Mouse (Mus musculus) gastrocnemius, adult 8-10 months (tissue): ENCODE data around the gene Sf3b2. TPM values are rescaled to one million over a fixed set of nuclear protein-coding genes. Genes with fewer than 3 reads are reported as not detected.
"Not testable (repeated sequence)": the region's sequence is repeated elsewhere in the genome, so short reads cannot be mapped to it uniquely, and the experiment has no call there.

ENCODE experiments used
- DNase-seq, 2 experiments: peaks; one replicate each; pipeline ENCODE4 v3.0.0; 2022; ENCODE audit warnings: low spot score in 2 of 2
- total RNA-seq, 4 experiments: library from RNA; stranded (reverse); gene quantifications; 2 replicates each; pipeline ENCODE4 v1.2.4; 2022

Sf3b2 gene
- total RNA-seq, 4 experiments from 2014 or later = 59.7 to 74.1 (median 62.9) TPM

DNA sequence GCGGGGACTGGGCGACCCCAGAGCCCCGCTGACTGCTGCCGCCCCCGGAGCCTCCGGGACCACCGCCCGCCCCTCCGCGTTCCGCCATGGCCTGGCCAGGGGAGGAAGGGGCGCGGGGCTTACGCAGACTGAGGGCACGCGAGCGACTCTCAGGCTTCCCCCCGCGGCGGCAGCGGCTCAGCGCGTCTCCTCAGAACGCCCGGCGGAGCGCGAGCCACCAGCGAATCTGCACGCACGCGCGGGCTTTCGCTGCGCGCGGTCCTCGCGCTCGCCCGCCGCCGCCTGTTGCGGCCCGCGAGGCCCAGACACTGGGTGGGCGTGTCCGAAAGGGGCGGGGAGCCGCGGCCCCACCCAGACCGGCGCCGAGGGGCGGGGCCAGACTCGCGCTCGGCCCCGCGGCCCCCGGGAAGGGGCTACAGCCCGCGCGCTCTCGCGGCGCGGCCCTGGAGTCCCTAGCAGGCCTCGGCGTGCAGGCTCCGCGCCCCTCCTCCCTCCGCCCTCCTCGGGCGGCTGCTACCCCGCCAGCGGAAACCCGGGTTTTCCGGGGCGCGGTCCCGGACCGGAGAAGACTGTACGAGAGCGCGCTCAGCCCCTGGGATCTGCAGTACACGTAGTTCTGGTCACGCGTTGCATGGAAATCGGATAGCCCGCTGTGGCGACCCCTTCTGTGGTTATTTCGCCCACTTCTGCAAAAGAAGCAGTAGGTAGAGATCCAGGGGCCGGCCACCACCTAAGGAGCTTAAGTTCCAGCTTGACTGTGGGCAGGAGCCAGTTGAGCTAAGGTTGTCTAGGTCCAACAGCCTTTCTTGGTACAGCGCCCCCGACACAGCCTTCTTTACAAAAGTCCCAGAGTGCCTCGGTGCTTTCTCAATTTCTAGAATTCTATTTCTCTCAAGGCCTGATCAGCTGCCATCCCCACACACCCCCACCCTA lies 22.2 kb downstream of the Sf3b2 start, which contains the start of gene Pacs1:
Gene Pacs1, minus strand, starts transcription at position 319 of the 933 bp plus-strand sequence.
- DNase-seq = peak; percentile 75 to 81

DNA sequence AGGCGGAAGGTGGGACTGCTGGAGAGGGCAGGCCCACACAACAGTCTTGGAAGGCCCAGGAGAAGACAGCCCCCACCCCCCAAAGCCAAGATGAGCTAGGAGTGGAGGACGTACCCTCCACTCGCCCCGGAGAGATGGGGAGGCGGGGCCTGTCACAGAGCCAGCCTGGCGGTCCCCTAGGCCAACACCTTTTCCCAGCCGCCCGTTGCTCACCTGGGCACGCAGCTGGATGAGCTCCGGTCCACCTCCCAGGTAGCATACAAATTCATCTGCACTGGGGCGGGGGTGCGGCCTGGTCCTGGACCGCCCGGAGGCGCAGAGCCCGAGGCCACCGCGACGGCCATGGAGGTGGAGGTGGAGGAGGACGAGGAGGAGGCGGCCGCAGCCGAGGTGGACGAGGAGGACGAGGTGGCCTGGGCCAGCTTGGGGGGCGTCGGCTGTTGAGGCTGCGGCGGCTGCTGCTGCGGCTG lies 22.9 kb downstream of the Sf3b2 start:
- DNase-seq = no peak

DNA sequence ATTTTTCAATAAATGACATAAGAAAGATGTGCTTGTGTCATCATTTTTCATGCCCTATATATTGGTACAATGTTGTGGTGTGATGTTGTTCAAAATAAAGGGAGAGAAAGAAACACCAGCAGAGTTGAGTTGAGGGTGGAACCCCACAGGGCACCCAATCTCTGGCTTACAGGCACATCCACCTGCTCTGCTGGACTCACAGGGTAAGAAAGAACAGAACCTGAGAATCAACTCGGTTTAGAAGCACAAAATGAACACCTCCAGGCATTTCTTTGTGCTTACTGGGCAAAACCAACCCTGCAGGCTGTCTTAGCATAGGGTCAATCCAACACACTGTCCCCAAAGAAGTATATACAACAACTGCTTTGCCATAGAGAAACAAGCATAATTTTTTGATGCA lies 23.8 kb downstream of the Sf3b2 start:
- no peak for DNase-seq

DNA sequence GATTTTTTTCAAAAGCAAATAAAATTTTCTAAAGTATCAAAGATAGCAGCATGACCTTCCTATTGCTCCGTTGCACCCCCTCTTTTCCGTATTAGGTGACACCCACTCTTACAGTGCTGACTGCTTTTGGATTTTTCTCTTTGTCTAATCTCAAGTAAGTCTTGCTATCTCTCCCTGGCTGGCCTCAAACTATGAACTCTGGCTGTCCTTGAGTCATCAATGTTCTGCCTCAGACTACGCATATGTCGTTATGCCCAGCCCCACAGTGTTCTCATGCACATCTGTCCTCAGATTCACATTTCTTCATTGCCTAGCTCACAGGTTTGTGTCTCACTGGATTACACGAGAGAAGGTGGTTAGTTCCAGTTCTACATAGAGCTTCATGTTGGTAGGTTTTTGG lies 25.9 kb downstream of the Sf3b2 start:
- no peak for DNase-seq

DNA sequence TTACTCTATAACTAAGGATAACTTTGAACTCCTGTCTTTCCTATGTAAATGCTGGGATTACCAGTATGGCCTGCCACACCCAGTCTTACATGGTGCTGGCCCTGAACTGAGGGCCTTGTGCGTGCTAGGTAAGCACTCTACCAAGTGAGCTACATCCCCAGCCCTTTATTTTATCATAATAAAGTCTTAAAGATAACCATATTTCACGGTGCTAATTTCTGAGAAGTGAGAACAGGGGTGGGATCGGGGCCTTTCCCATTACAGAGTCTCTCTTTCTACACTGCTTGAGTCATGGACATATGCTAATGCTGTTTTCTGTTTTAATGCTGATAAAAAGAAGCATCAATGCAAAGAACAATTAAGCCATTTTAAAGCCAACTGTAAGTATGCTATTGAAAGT lies 26.4 kb downstream of the Sf3b2 start:
- DNase-seq = no peak

DNA sequence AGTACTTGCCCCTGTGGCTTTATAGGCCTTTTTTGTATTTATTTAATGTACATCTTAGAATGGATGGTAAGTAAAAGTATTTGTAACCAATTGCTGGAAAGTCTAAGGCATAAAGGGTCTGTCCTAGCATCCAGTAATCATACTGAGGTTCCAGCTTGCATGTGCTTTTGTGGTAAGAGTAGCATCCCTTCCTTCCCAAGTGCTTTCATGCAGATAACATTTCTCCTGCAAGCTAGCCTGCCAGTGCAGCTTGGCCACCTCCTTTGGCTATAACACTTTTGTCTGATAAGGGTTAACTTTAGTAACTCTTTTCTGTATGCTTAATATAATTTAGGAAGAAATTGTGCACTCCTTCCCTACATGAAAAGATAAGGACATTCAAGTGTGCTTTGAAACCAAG lies 27.2 kb downstream of the Sf3b2 start:
- no peak for DNase-seq

DNA sequence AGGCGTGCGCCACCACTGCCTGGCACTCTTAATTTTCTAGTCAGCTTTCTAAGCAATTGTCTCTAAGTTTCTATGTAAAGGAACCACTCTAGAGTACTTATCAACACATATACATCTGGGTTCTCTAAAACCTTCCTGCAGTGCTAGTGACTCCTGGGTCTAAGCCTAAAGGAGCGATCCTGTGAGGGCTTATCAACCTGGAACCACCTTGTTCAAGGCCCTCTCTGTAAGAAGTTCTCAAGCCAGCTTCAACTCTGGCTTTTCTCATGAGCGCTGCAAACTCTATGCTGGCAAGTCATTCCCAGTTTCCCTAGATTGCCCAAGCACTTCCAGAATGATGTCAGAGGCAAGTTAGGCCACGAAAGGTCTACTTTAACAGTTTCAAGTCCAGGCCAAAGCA lies 28.2 kb downstream of the Sf3b2 start:
- no peak for DNase-seq

DNA sequence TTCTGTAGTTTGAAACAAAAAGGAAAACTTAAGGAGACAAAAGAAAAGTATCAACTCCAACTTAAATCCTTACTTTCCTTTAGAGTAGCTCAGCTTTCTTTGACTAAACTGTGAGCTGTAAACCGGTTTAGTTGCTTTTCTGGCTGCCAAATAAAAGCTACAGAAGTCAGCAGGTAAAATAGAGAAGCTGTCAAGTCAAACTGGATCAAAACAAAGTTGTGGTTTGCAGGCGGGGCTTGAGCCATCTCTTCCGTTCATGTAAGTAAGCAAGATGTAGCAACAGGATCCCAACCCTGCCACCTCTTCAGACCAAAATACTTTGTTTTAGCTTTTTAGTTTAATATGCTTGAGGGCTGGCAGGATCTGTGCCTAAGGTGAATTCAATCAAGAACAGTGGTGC lies 38.1 kb downstream of the Sf3b2 start:
- no peak for DNase-seq

DNA sequence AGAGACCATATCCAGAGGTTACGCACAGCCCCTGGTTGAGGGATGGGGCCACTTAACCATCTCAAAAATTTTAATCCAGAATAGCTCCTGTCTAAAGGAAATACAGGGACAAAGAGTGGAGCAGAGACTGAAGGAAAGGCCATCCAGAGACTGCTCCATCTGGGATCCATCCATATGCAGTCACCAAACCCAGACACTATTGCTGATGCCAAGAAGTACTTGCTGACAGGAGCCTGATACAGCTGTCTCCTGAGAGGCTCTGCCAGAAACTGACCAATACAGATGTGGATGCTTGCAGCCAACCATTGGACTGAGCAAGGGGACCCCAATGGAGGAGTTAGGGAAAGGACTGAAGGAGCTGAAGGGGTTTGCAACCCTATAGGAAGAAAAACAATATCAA lies 58.3 kb downstream of the Sf3b2 start:
- DNase-seq = not testable (repeated sequence)

DNA sequence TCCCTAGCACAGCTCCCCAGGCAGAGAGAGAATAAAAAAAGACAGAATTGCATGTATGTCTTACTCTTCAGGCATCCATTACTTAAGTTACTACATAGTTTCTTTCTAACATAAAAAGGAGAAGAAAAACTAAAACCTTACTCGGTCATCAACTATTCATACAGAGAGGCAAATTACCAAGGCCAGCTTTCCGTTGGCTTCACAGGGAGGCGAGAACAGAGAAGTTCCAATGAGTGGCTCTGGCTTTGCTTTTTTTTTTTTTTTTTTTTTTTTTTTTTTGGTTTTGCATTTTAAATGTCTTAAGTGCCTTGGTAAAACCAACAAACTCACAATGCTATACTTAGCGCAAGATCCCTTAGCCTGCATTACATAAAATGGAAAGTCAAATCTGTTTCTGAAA lies 62.6 kb downstream of the Sf3b2 start:
- DNase-seq = no peak

DNA sequence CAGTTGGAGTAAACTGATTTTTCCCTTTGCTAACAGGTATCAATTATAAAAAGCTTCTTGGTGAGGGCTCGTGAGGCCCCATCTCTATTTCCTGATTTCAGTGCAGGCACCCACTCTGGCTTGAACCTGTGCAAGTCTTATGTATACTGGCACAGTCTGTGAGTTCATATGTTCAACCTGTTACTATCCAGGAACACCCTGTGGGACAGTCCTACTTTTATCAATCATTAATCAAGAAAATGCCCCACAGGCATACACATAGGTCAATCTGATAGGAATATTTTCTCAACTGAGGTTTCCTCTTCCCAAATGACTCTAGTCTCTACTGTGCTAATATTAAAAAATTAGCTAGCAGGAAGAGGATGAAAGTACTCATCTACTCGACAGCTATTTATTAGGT lies 65.1 kb downstream of the Sf3b2 start:
- DNase-seq = no peak

DNA sequence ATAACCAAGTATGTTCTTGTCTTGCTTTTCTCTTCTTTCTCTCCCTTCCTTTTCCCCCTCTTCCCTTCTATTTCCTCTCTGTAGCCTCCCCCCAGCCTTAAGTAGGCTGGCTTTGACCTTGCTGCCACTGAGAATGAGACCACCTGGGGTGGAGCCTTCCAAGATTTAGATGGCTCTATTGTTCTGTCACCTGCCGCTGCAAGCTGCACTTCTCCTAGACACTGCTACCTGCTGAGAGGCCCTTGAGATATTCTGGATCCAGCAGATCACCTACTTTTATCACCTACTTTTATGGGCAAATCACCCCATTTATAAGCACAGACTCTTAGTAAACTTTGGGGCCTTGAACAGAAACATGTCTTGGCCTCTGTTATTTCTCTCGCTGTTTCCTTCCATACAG lies 70.6 kb downstream of the Sf3b2 start:
- no peak for DNase-seq

DNA sequence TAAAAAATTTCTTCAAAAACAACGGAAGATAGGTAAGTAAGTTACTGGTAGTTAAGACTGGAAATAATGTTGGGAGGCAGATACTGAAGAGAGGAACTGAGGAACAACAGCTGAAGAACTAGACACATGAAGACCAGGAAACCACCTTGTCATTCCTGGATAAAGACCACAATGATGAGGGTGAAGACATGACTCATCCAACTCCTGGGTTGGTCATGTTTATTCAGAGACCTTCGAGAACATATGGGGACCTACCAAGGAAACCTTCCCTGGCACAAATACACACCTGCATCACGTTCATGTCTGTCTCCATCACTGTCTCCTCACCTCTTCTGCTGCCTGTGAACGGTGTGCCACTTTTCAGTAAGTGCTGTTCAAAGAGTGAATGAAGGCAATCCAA lies 71.2 kb downstream of the Sf3b2 start:
- DNase-seq = no peak

Other genes with a start within 250 kb of the Sf3b2 start
- 1 to 10 TPM in 1 of 4 experiments, under 1 TPM in 3; 0.47 to 1.0 (median 0.75) TPM for gene Rin1, start 245.0 kb downstream of the Sf3b2 start, total RNA-seq
- 1 to 10 TPM; 5.2 to 8.9 (median 7.0) TPM for gene Cd248, start 227.4 kb downstream of the Sf3b2 start, total RNA-seq
- gene Tmem151a, start 209.9 kb downstream of the Sf3b2 start, total RNA-seq = under 1 TPM in 1 of 4 experiments, not detected in 3; 0.12 TPM
- 10 to 100 TPM; 37.4 to 44.7 (median 39.8) TPM for gene Yif1a, start 206.9 kb downstream of the Sf3b2 start, total RNA-seq
- not detected for gene Cnih2, start 196.9 kb downstream of the Sf3b2 start, total RNA-seq
- 100 to 1,000 TPM; 124 to 137 (median 131) TPM for gene Rab1b, start 188.4 kb downstream of the Sf3b2 start, total RNA-seq
- gene Klc2, start 176.9 kb downstream of the Sf3b2 start, total RNA-seq = 10 to 100 TPM; 60.6 to 68.9 (median 64.0) TPM
- gene Pacs1, start 22.3 kb downstream of the Sf3b2 start, total RNA-seq = 1 to 10 TPM; 4.5 to 6.6 (median 5.4) TPM
- under 1 TPM in 1 of 4 experiments, not detected in 3; 0.17 TPM for gene Gal3st3, start 2.9 kb upstream of the Sf3b2 start, total RNA-seq
- gene Catsper1, start 40.3 kb upstream of the Sf3b2 start, total RNA-seq = not detected
- gene Cst6, start 54.1 kb upstream of the Sf3b2 start, total RNA-seq = 10 to 100 TPM; 44.0 to 55.9 (median 44.9) TPM
- 10 to 100 TPM; 16.3 to 18.8 (median 17.9) TPM for gene Eif1ad, start 71.3 kb upstream of the Sf3b2 start, total RNA-seq
- gene Banf1, start 71.7 kb upstream of the Sf3b2 start, total RNA-seq = 100 to 1,000 TPM; 122 to 146 (median 135) TPM
- gene Sart1, start 93.2 kb upstream of the Sf3b2 start, total RNA-seq = 10 to 100 TPM; 40.2 to 52.1 (median 45.3) TPM
- gene Tsga10ip, start 107.1 kb upstream of the Sf3b2 start, total RNA-seq = 1 to 10 TPM in 3 of 4 experiments, under 1 TPM in 1; 0.96 to 2.4 (median 2.0) TPM
- gene Drap1, start 129.5 kb upstream of the Sf3b2 start, total RNA-seq = 100 to 1,000 TPM; 727 to 752 (median 743) TPM
- 10 to 100 TPM; 33.7 to 38.3 (median 35.8) TPM for gene AI837181, start 129.7 kb upstream of the Sf3b2 start, total RNA-seq
- gene Fosl1, start 152.1 kb upstream of the Sf3b2 start, total RNA-seq = not detected
- gene Ccdc85b, start 162.4 kb upstream of the Sf3b2 start, total RNA-seq = 1 to 10 TPM; 5.5 to 8.1 (median 6.3) TPM
- 10 to 100 TPM; 29.2 to 35.1 (median 32.8) TPM for gene Fibp, start 165.2 kb upstream of the Sf3b2 start, total RNA-seq
- not detected for gene Ctsw, start 173.1 kb upstream of the Sf3b2 start, total RNA-seq
- gene Efemp2, start 178.5 kb upstream of the Sf3b2 start, total RNA-seq = 1 to 10 TPM; 3.2 to 6.1 (median 3.8) TPM
- gene Mus81, start 192.9 kb upstream of the Sf3b2 start, total RNA-seq = 10 to 100 TPM; 18.5 to 22.8 (median 21.2) TPM
- 10 to 100 TPM; 44.8 to 57.2 (median 51.2) TPM for gene Cfl1, start 195.0 kb upstream of the Sf3b2 start, total RNA-seq
- under 1 TPM in 3 of 4 experiments, not detected in 1; 0.31 to 0.67 (median 0.47) TPM for gene 1700020D05Rik, start 208.3 kb upstream of the Sf3b2 start, total RNA-seq
- 1 to 10 TPM; 5.3 to 6.4 (median 5.9) TPM for gene Snx32, start 215.1 kb upstream of the Sf3b2 start, total RNA-seq